Mouse (Mus musculus) megakaryocyte, embryonic 14.5 days (primary cell): ENCODE data around the gene Ctc1.

Source experiments
- FLI1 ChIP-seq: IDR thresholded peaks from 2 replicates; pipeline ENCODE4 v1.6.1; 2012; ENCODE audit warnings: low read length, inconsistent platforms, mixed read lengths
- GATA1 ChIP-seq: IDR thresholded peaks from 3 replicates; pipeline ENCODE4 v1.6.1; 2012; ENCODE audit warnings: mixed read lengths, low read length, inconsistent platforms, borderline replicate concordance

GRCm38 (mm10) chr11:69072666-69073064, 57.0 kb downstream of the Ctc1 start:
- TF ChIP-seq GATA1 = no peak
- no peak for TF ChIP-seq FLI1
